Mouse (Mus musculus) CH12.LX (cell line): ENCODE results near the gene Pagr1a. TPM values are rescaled to one million over a fixed set of nuclear protein-coding genes. Genes with fewer than 3 reads are reported as not detected.

ENCODE experiments used
- DNase-seq: peaks from one replicate; pipeline ENCODE4 v3.0.0-alpha.2; 2013; ENCODE audit errors: extremely low read depth
- H3K27ac ChIP-seq: 2 replicates; pipeline ENCODE4 v1.5.1; 2012; ENCODE audit warnings: low read depth, mild to moderate bottlenecking, control low read depth, moderate library complexity; ENCODE audit not compliant: insufficient read depth
- H3K27me3 ChIP-seq: replicated peaks from 2 replicates; pipeline ENCODE3; 2012; ENCODE audit warnings: inconsistent platforms
- H3K36me3 ChIP-seq, 2 experiments: replicated peaks in 1 of 2; 2 replicates each; pipeline versions ENCODE3 to v1.6.1; 2012; ENCODE audit warnings: inconsistent platforms in 1 of 2, low read length in 1 of 2, mild to moderate bottlenecking in 1 of 2, mixed read lengths in 1 of 2, moderate library complexity in 1 of 2; ENCODE audit not compliant: control insufficient read depth in 1 of 2, insufficient read depth in 1 of 2
- H3K4me1 ChIP-seq, 2 experiments: 2 replicates each; pipeline ENCODE4 v1.6.1; 2012; ENCODE audit warnings: inconsistent platforms in 1 of 2, moderate library complexity in 1 of 2; ENCODE audit not compliant: insufficient read depth in 2 of 2, control insufficient read depth in 1 of 2
- H3K4me2 ChIP-seq: 2 replicates; pipeline ENCODE4 v1.6.1; 2012; ENCODE audit warnings: low read depth, mild to moderate bottlenecking, control low read depth; ENCODE audit not compliant: poor library complexity, insufficient read depth, severe bottlenecking
- H3K4me3 ChIP-seq, 3 experiments: fragments of 150-350 bp in 1 of 3; sonication (generic) in 1 of 3; replicated peaks in 1 of 3; 2 replicates each; pipeline versions ENCODE3 to v1.5.1; 2011 to 2012; ENCODE audit warnings: low read depth in 2 of 3, low read length in 2 of 3, mild to moderate bottlenecking in 2 of 3, moderate library complexity in 2 of 3, control low read depth in 1 of 3, improper control_type of control experiment in 1 of 3, inconsistent platforms in 1 of 3, mixed read lengths in 1 of 3; ENCODE audit not compliant: poor library complexity in 1 of 3
- H3K79me2 ChIP-seq: replicated peaks from 2 replicates; pipeline ENCODE4 v1.6.1; 2012; ENCODE audit warnings: mild to moderate bottlenecking, moderate library complexity; ENCODE audit not compliant: control insufficient read depth, poor library complexity, insufficient read depth, severe bottlenecking; ENCODE audit errors: extremely low read depth
- H3K9ac ChIP-seq: 2 replicates; pipeline ENCODE4 v1.6.1; 2012; ENCODE audit warnings: low read depth, mild to moderate bottlenecking, control low read depth, moderate library complexity; ENCODE audit not compliant: insufficient read depth
- H3K9me3 ChIP-seq: replicated peaks from 2 replicates; pipeline ENCODE3; 2012; ENCODE audit warnings: low read length, inconsistent platforms, mixed read lengths
- CTCF ChIP-seq, 2 experiments: IDR thresholded peaks in 1 of 2; conservative IDR thresholded peaks in 1 of 2; 2 replicates each; pipeline ENCODE4 v1.5.1; 2011 to 2012; ENCODE audit warnings: low read depth in 2 of 2, low read length in 2 of 2, improper control_type of control experiment in 1 of 2, inconsistent platforms in 1 of 2, mild to moderate bottlenecking in 1 of 2, moderate library complexity in 1 of 2
- E2F4 ChIP-seq: IDR thresholded peaks from 2 replicates; pipeline ENCODE4 v1.6.1; 2011; ENCODE audit warnings: low read depth, low read length, improper control_type of control experiment; ENCODE audit not compliant: insufficient replicate concordance
- ELF1 ChIP-seq: IDR thresholded peaks from 2 replicates; pipeline ENCODE4 v1.6.1; 2014; ENCODE audit warnings: low read depth, mild to moderate bottlenecking, inconsistent platforms, low read length, improper control_type of control experiment
- EP300 ChIP-seq: IDR thresholded peaks from 2 replicates; pipeline ENCODE4 v1.6.1; 2011; ENCODE audit warnings: low read length, improper control_type of control experiment
- IRF4 ChIP-seq: IDR thresholded peaks from 2 replicates; pipeline ENCODE4 v1.6.1; 2014; ENCODE audit warnings: low read depth, mild to moderate bottlenecking, inconsistent platforms, low read length, improper control_type of control experiment
- MAFK ChIP-seq: IDR thresholded peaks from 2 replicates; pipeline ENCODE4 v1.6.1; 2011; ENCODE audit warnings: low read length, improper control_type of control experiment; ENCODE audit not compliant: insufficient replicate concordance
- MAZ ChIP-seq: IDR thresholded peaks from 2 replicates; pipeline ENCODE4 v1.6.1; 2012; ENCODE audit warnings: low read depth, mild to moderate bottlenecking, inconsistent platforms, low read length, improper control_type of control experiment, moderate library complexity
- MEF2A ChIP-seq: IDR thresholded peaks from 2 replicates; pipeline ENCODE4 v1.6.1; 2014; ENCODE audit warnings: low read depth, mild to moderate bottlenecking, inconsistent platforms, low read length, improper control_type of control experiment, borderline replicate concordance
- MXI1 ChIP-seq: IDR thresholded peaks from 2 replicates; pipeline ENCODE4 v1.6.1; 2011; ENCODE audit warnings: mild to moderate bottlenecking, low read depth, low read length, improper control_type of control experiment
- PAX5 ChIP-seq: IDR thresholded peaks from 2 replicates; pipeline ENCODE4 v1.6.1; 2012; ENCODE audit warnings: low read length, inconsistent platforms, mixed read lengths
- RCOR1 ChIP-seq: conservative IDR thresholded peaks from 2 replicates; pipeline ENCODE4 v1.6.1; 2012; ENCODE audit warnings: low read depth, mild to moderate bottlenecking, inconsistent platforms, low read length, improper control_type of control experiment
- SIN3A ChIP-seq: IDR thresholded peaks from 2 replicates; pipeline ENCODE4 v1.6.1; 2012; ENCODE audit warnings: low read length, improper control_type of control experiment, inconsistent platforms
- SMC3 ChIP-seq: IDR thresholded peaks from 2 replicates; pipeline ENCODE4 v1.6.1; 2011; ENCODE audit warnings: low read depth, low read length, improper control_type of control experiment
- TBP ChIP-seq: conservative IDR thresholded peaks from 2 replicates; pipeline ENCODE4 v1.6.1; 2011; ENCODE audit warnings: low read depth, low read length, improper control_type of control experiment
- TCF12 ChIP-seq: IDR thresholded peaks from 2 replicates; pipeline ENCODE4 v1.6.1; 2014; ENCODE audit warnings: low read depth, mild to moderate bottlenecking, inconsistent platforms, low read length, improper control_type of control experiment
- UBTF ChIP-seq: IDR thresholded peaks from 2 replicates; pipeline ENCODE4 v1.6.1; 2012; ENCODE audit warnings: low read depth, mild to moderate bottlenecking, inconsistent platforms, low read length, improper control_type of control experiment, moderate library complexity
- USF1 ChIP-seq: IDR thresholded peaks from 2 replicates; pipeline ENCODE4 v1.6.1; 2014; ENCODE audit warnings: low read depth, mild to moderate bottlenecking, inconsistent platforms, low read length, improper control_type of control experiment
- USF2 ChIP-seq: conservative IDR thresholded peaks from 2 replicates; pipeline ENCODE4 v1.6.1; 2011; ENCODE audit warnings: low read depth, low read length, improper control_type of control experiment
- ZC3H11A ChIP-seq: IDR thresholded peaks from 2 replicates; pipeline ENCODE4 v1.6.1; 2012; ENCODE audit warnings: low read depth, mild to moderate bottlenecking, inconsistent platforms, low read length, improper control_type of control experiment
- ZKSCAN1 ChIP-seq: IDR thresholded peaks from 2 replicates; pipeline ENCODE4 v1.6.1; 2012; ENCODE audit warnings: low read depth, inconsistent platforms, low read length, improper control_type of control experiment, borderline replicate concordance
- dilution Hi-C: fragments of 300-500 bp; cut with MboI; formaldehyde crosslinking; loops from 2 replicates; pipeline ENCODE4 v1.14.3; 2020; ENCODE audit warnings: low sequenced_read_pairs; ENCODE audit not compliant: extremely low pct_unique_long_range_greater_than_20kb, extremely low pct_ligation_motif_present
- in situ Hi-C: fragments of 300-500 bp; cut with MboI; formaldehyde crosslinking; loops from 3 replicates; pipeline ENCODE4 v1.14.3; 2019; ENCODE audit warnings: low sequenced_read_pairs, low pct_ligation_motif_present, low pct_unique_long_range_greater_than_20kb, mixed read lengths
- polyA plus RNA-seq: library from polyadenylated mRNA; unstranded; fragments of >175 nt; gene quantifications from 2 replicates; pipeline ENCODE4 v1.2.1, GENCODE M21; 2012; ENCODE audit warnings: low read depth; ENCODE audit not compliant: insufficient read length
- total RNA-seq, 2 experiments: library from RNA; depleted of rRNA; stranded (reverse); fragments of 300-350 nt in 1 of 2; fragments of >200 nt in 1 of 2; gene quantifications; 2 replicates each; pipeline ENCODE4 v1.2.3; 2012 to 2014

Gene Pagr1a
- total and polyA plus RNA-seq, 3 experiments, result 12.0 to 69.4 (median 60.0) TPM

DNA sequence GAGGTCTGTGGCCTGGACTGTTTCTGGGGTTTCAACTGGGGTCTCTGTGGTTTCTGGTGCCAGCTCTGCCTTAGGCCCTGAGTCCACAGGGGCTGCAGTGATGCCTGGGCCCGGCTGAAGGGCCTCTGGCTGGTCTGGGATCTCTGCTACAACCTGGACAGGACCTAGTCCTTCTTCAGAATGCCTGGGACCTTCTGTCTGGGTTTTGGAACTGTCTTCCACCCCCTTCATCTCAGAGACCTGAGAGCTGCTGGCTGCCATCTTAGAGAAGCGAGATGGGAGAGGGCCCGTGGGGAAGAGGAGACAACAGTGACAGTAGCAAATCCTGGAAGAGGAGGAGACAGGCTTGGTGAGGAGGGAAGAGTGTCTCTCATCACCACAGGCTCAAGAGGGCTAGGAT, 2.9 kb upstream of the Pagr1a start:
- DNase-seq, result no peak
- Histone ChIP-seq H3K4me3 (no peak overlapping the region), H3K9me3 (no peaks in the 10 kb centered on the region), H3K4me1 (peaks cover 26 to 72% of the 10 kb centered on the region in 2 experiments), H3K9ac (no peak overlapping the region), H3K27me3 (no peaks in the 10 kb centered on the region), H3K79me2 (peaks cover 19% of the 10 kb centered on the region), H3K27ac (no peak overlapping the region), H3K36me3 (peaks cover 21 to 65% of the 10 kb centered on the region in 2 experiments), H3K4me2 (no peak overlapping the region)
- dilution Hi-C loops (no loop called here), in situ Hi-C loops (loop anchor here (5.0 kb wide), 1 partner anchor 133 kb away; no protein-coding TSS in a partner anchor)
- TF ChIP-seq CTCF (conservative IDR thresholded peaks at IDR 0.05 in 1 of 2, IDR thresholded peaks at IDR 0.05 in 1 of 2; ENCODE audit: low read depth in 2 of 2, low read length in 2 of 2), result no peak
- no peak for TF ChIP-seq IRF4
- TF ChIP-seq PAX5, result no peak
- TF ChIP-seq UBTF, result no peak
- no peak for TF ChIP-seq MXI1
- TF ChIP-seq ZKSCAN1, result no peak
- no peak for TF ChIP-seq E2F4
- TF ChIP-seq SMC3, result no peak
- TF ChIP-seq ZC3H11A, result no peak
- TF ChIP-seq RCOR1, result no peak
- TF ChIP-seq ELF1, result no peak
- TF ChIP-seq MEF2A, result no peak

GRCm38 (mm10) chr7:127019306-127019960, 2.3 kb upstream of the Pagr1a start:
- Histone ChIP-seq H3K4me2 (no peak overlapping the region), H3K9ac (no peak overlapping the region), H3K36me3 (peaks cover 23 to 63% of the 10 kb centered on the region in 2 experiments), H3K79me2 (peaks cover 13% of the 10 kb centered on the region), H3K4me3 (no peak overlapping the region), H3K9me3 (no peaks in the 10 kb centered on the region), H3K27me3 (no peaks in the 10 kb centered on the region), H3K4me1 (peaks cover 28 to 74% of the 10 kb centered on the region in 2 experiments), H3K27ac (no peak overlapping the region)
- no peak for DNase-seq
- TF ChIP-seq MAFK (no peak), TCF12 (no peak), TBP (no peak), UBTF (no peak), CTCF (conservative IDR thresholded peaks at IDR 0.05 in 1 of 2, IDR thresholded peaks at IDR 0.05 in 1 of 2; ENCODE audit: low read depth in 2 of 2, low read length in 2 of 2) (no peak), PAX5 (no peak), USF1 (no peak), SIN3A (no peak), EP300 (no peak), MEF2A (no peak), MAZ (no peak), USF2 (no peak)
- in situ Hi-C loops, result loop anchor here (5.0 to 10.0 kb wide), 2 partner anchors 57 to 315 kb away; partner anchors contain the start of gene Coro1a
- dilution Hi-C loops, result no loop called here
